Mouse (Mus musculus) ES-Bruce4 (cell line): Measurements from ENCODE around the gene Chrna4. TPM values are rescaled to one million over a fixed set of nuclear protein-coding genes. Genes with fewer than 3 reads are reported as not detected.
A peak's percentile ranks its signal among the peaks of the same experiment; 100 is the strongest.

Experiments used
- H3K27ac ChIP-seq: 2 replicates; pipeline ENCODE4 v1.5.1; 2012; ENCODE audit warnings: low read length, inconsistent platforms; ENCODE audit not compliant: insufficient read depth
- H3K27me3 ChIP-seq: 2 replicates; pipeline ENCODE4 v1.6.1; 2012; ENCODE audit warnings: mild to moderate bottlenecking, low read length, inconsistent platforms; ENCODE audit not compliant: control insufficient read depth, poor library complexity, insufficient read depth, severe bottlenecking
- H3K36me3 ChIP-seq: 2 replicates; pipeline ENCODE4 v1.6.1; 2012; ENCODE audit warnings: inconsistent platforms, mild to moderate bottlenecking, low read length, moderate library complexity; ENCODE audit not compliant: control insufficient read depth, poor library complexity, insufficient read depth, severe bottlenecking
- H3K4me1 ChIP-seq: one replicate; pipeline ENCODE4 v1.8.1; 2011; ENCODE audit warnings: low read length; ENCODE audit not compliant: control insufficient read depth, insufficient read depth
- H3K4me3 ChIP-seq: 2 replicates; pipeline ENCODE4 v1.5.1; 2011; ENCODE audit warnings: low read depth, mild to moderate bottlenecking, low read length
- H3K9ac ChIP-seq: 2 replicates; pipeline ENCODE4 v1.6.1; 2012; ENCODE audit warnings: low read depth, mild to moderate bottlenecking, inconsistent platforms; ENCODE audit not compliant: poor library complexity, severe bottlenecking
- H3K9me3 ChIP-seq: replicated peaks from 2 replicates; pipeline ENCODE4 v1.6.1; 2012; ENCODE audit warnings: mild to moderate bottlenecking, low read length, inconsistent platforms; ENCODE audit not compliant: control insufficient read depth, poor library complexity, insufficient read depth, severe bottlenecking
- CTCF ChIP-seq: IDR thresholded peaks from one replicate; pipeline ENCODE4 v1.8.1; 2011; ENCODE audit warnings: low read depth, low read length
- EP300 ChIP-seq: IDR thresholded peaks from 2 replicates; pipeline ENCODE4 v1.6.1; 2011; ENCODE audit warnings: low read depth, low read length; ENCODE audit not compliant: insufficient read depth
- POLR2A ChIP-seq: IDR thresholded peaks from one replicate; pipeline ENCODE4 v1.8.1; 2011; ENCODE audit warnings: low read length; ENCODE audit not compliant: insufficient read depth
- polyA plus RNA-seq: library from polyadenylated mRNA; stranded (reverse); fragments of >200 nt; gene quantifications from 2 replicates; pipeline ENCODE4 v1.2.4, GENCODE M21; 2011; ENCODE audit warnings: low read depth; ENCODE audit not compliant: missing spikeins, insufficient read depth, insufficient read length

Chrna4 gene
- polyA plus RNA-seq, 1 experiment = 1.0 TPM

- Histone ChIP-seq H3K9ac (no peak overlapping the region), H3K36me3 (no peaks in the 10 kb centered on the region), H3K4me3 (no peak overlapping the region), H3K27me3 (no peaks in the 10 kb centered on the region), H3K27ac (no peak overlapping the region), H3K4me1 (no peaks in the 10 kb centered on the region), H3K9me3 (no peaks in the 10 kb centered on the region)
- no peak for TF ChIP-seq EP300
- TF ChIP-seq CTCF = no peak
- no peak for TF ChIP-seq POLR2A
Observed at GRCm38 (mm10) chr2:181048252-181048945, 5.1 kb upstream of the Chrna4 start.

DNA sequence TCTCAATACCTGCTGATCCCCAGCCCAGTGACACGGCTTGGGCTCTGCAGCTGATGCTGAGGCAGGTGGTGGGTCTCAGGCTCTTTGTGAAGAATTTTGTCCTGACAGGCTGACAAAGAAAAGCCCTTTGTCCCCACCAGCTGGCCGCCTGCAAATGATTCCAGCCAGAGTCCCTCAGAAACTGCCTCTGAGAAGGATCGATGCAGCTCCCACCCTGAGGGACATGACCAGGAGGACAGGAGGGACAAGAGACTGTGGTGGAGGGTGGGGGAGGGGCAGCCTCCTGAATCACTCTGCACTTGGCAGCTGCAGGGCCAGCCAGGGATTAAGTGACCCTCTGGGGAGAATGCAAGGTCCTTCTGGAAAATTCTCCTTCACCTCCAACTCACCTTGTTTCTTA lies 655 bp upstream of the Chrna4 start:
- Histone ChIP-seq H3K4me3 (no peak overlapping the region), H3K27ac (no peak overlapping the region), H3K9ac (no peak overlapping the region), H3K9me3 (no peaks in the 10 kb centered on the region), H3K27me3 (peaks cover under 1% of the 10 kb centered on the region), H3K36me3 (no peaks in the 10 kb centered on the region), H3K4me1 (peaks cover 2% of the 10 kb centered on the region)
- TF ChIP-seq CTCF (no peak), POLR2A (no peak), EP300 (no peak)

DNA sequence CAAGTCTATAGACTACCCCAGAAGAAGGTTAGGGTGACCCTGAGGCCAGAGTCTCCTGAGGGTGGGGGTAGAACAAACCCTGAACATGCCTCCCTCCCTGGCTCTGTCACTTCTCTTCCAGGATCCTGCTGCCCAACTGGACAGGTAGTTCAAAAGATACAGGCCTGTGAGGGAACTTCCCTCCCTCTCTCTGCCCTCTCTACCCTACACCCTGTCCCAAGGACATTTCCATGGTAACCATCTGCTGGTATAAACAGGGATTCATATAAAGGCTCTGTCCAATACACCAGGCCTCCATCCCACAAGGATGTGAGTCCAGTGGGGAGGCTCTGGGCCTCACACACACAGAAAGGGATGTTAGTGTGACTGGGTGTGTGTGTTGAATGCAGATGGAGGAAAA lies 970 bp downstream of the Chrna4 start:
- peaks cover 2% of the 10 kb centered on the region for H3K4me1 ChIP-seq
- no peak overlapping the region for H3K9ac ChIP-seq
- no peaks in the 10 kb centered on the region for H3K36me3 ChIP-seq
- TF ChIP-seq CTCF = no peak
- TF ChIP-seq EP300 = no peak
- no peak for TF ChIP-seq POLR2A
- H3K4me3 ChIP-seq = no peak overlapping the region
- no peak overlapping the region for H3K27ac ChIP-seq
- peaks cover 4% of the 10 kb centered on the region for H3K27me3 ChIP-seq
- no peaks in the 10 kb centered on the region for H3K9me3 ChIP-seq

- H3K27me3 ChIP-seq = peaks cover 4% of the 10 kb centered on the region
- no peaks in the 10 kb centered on the region for H3K36me3 ChIP-seq
- no peak overlapping the region for H3K27ac ChIP-seq
- H3K4me3 ChIP-seq = no peak overlapping the region
- TF ChIP-seq CTCF = no peak
- no peak overlapping the region for H3K9ac ChIP-seq
- H3K9me3 ChIP-seq = no peaks in the 10 kb centered on the region
- H3K4me1 ChIP-seq = peaks cover 2% of the 10 kb centered on the region
Observed at GRCm38 (mm10) chr2:181041941-181042340, 1.4 kb downstream of the Chrna4 start.

DNA sequence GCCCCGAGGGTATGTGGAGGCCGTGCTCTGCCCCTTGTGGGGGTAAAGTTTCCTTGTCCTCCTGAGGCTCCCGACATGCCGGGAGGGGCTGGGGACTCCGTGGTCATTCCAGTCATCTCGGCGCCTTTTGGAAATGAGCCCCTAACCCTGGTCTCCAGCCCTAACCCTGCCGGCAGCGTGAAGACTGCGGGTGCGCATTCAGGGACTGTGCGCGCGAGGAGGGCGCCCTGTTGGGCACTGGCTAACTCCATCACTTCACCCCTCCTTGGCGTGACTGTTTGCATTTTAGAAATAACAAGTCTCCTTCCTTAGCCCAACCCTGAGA lies 4.0 kb downstream of the Chrna4 start:
- Histone ChIP-seq H3K9ac (peak overlapping the region; percentile 80), H3K4me3 (peak overlapping the region; percentile 60), H3K27ac (no peak overlapping the region), H3K4me1 (peaks cover 2% of the 10 kb centered on the region), H3K9me3 (no peaks in the 10 kb centered on the region), H3K36me3 (no peaks in the 10 kb centered on the region), H3K27me3 (peaks cover 4% of the 10 kb centered on the region)
- TF ChIP-seq EP300 (no peak), CTCF (no peak), POLR2A (no peak)

GRCm38 (mm10) chr2:181038644-181039355 lies 4.5 kb downstream of the Chrna4 start:
- no peak for TF ChIP-seq CTCF
- no peak for TF ChIP-seq EP300
- TF ChIP-seq POLR2A = no peak
- H3K4me3 ChIP-seq = peak overlapping the region; percentile 60
- no peaks in the 10 kb centered on the region for H3K36me3 ChIP-seq
- H3K4me1 ChIP-seq = peaks cover 2% of the 10 kb centered on the region
- H3K27me3 ChIP-seq = peaks cover 4% of the 10 kb centered on the region
- no peak overlapping the region for H3K27ac ChIP-seq
- H3K9ac ChIP-seq = peak overlapping the region; percentile 80
- H3K9me3 ChIP-seq = no peaks in the 10 kb centered on the region
